In the genomic region with DNA sequence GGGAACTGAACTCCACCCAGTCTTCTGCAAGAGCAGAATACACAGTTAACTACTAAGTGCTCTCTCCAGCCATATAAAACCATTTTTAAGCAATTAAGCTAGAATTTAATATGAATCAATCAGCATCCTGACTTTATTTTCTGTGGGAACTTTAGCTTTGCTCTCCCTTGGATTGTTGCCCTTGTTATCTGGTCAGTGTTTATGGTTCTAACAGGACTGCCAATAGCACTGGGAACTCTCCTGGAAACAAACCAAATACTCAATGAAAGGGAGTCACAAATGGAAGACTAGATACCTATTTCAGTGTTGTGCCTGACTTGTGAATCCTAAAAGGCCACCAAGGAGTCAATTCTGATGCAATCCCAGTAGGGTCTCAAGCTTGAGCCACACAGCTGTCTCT, we compare ENCODE assay signal across 20 mouse cellular contexts. TPM values are rescaled to one million over a fixed set of nuclear protein-coding genes. Genes with fewer than 3 reads are reported as not detected.
"Had no signal": no experiment of that assay in that cellular context is flagged by ENCODE, and none has a peak within 500 bp of the region (broad histone marks: within the 10 kb centered on the region; RNA-seq: fewer than 3 reads in every experiment).

No protein-coding gene starts in this region.

- H3K4me3 ChIP-seq: limb, embryonic 15.5 days; liver, embryonic 15.5 days; midbrain, embryonic 10.5 days; midbrain, embryonic 12.5 days; myocyte; neural tube, embryonic 13.5 days; neural tube, embryonic 15.5 days had no signal

- H3K9ac ChIP-seq: limb, embryonic 15.5 days; liver, embryonic 15.5 days; midbrain, embryonic 12.5 days; neural tube, embryonic 13.5 days; neural tube, embryonic 15.5 days had no signal

- DNase-seq: lung, adult 18-20 months; lung, postnatal 10 days; midbrain, embryonic 14.5 days; retina, postnatal 1 day; right cerebral cortex, adult 18-20 months; right cerebral cortex, postnatal 25 days; right cerebral cortex, postnatal 4 days; spleen, adult 18-20 months; thymus, adult 18-20 months; thymus, postnatal 14 days; thymus, postnatal 36 days had no signal

- H3K27ac ChIP-seq: limb, embryonic 15.5 days; liver, embryonic 15.5 days; midbrain, embryonic 10.5 days; midbrain, embryonic 12.5 days; neural tube, embryonic 13.5 days; neural tube, embryonic 15.5 days had no signal

- H3K36me3 ChIP-seq: limb, embryonic 15.5 days; liver, embryonic 15.5 days; midbrain, embryonic 10.5 days; midbrain, embryonic 12.5 days; neural tube, embryonic 13.5 days; neural tube, embryonic 15.5 days had no signal

- H3K4me1 ChIP-seq: midbrain, embryonic 10.5 days; midbrain, embryonic 12.5 days; neural tube, embryonic 13.5 days; neural tube, embryonic 15.5 days had no signal

- H3K27me3 ChIP-seq: limb, embryonic 15.5 days; liver, embryonic 15.5 days; midbrain, embryonic 12.5 days; neural tube, embryonic 13.5 days; neural tube, embryonic 15.5 days had no signal

- H3K4me2 ChIP-seq: limb, embryonic 15.5 days; liver, embryonic 15.5 days; midbrain, embryonic 12.5 days; neural tube, embryonic 13.5 days; neural tube, embryonic 15.5 days had no signal

- H3K9me3 ChIP-seq: limb, embryonic 15.5 days; liver, embryonic 15.5 days; midbrain, embryonic 10.5 days; midbrain, embryonic 12.5 days; neural tube, embryonic 13.5 days; neural tube, embryonic 15.5 days had no signal

- ATAC-seq: midbrain, embryonic 16.5 days had no signal

RNA-seq across cellular contexts. Expression of gene Carmil1, which starts 59.3 kb away (rescaled TPM):
- total RNA-seq: megakaryocyte-erythroid progenitor cell, adult 5-6 weeks had no signal
